Mouse (Mus musculus): Measurements from ENCODE around the gene Cadm1.

GRCm38 (mm10) chr9:47545245-47545644 is 15.3 kb downstream of the Cadm1 start:
- TF ChIP-seq CTCF (IDR thresholded peaks at IDR 0.05; ENCODE audit: low read depth): no peak
- no peak for TF ChIP-seq EP300 (IDR thresholded peaks at IDR 0.05; ENCODE audit: low read depth)
